Mouse (Mus musculus): ENCODE measurements around the gene Trib2. TPM values are rescaled to one million over a fixed set of nuclear protein-coding genes. Genes with fewer than 3 reads are reported as not detected.
A peak's percentile ranks its signal among the peaks of the same experiment; 100 is the strongest.

Gene Trib2
- polyA plus RNA-seq, 1 experiment: 0.96 TPM

DNA sequence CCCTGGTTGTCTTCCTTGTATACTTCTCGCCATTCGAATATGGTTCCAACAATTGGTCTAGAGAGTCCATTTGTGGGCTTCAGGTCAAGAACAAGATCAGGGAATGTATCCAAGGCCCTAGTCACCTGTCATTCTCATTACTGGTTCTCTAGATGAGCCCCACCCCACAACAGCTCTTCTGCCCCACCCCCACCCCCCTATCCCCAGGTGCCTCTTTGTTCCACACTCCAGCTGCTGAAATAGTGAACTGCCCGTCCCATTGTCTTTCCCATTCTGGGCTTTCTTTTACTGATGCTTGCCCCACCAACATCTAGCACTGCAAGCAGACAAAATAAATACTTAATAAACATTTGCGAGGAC, 15.2 kb downstream of the Trib2 start:
- H3K4me2 ChIP-seq (ENCODE audit: low read depth): peak overlapping the region; percentile 22
- H3K36me3 ChIP-seq (ENCODE audit: control insufficient read depth, insufficient read depth): peaks cover 7% of the 10 kb centered on the region
- no peaks in the 10 kb centered on the region for H3K79me2 ChIP-seq (ENCODE audit: control insufficient read depth, insufficient read depth)
- TF ChIP-seq TCF3 (IDR thresholded peaks at IDR 0.05; ENCODE audit: insufficient read length, low read depth) (no peak), MYOD1 (IDR thresholded peaks at IDR 0.05; ENCODE audit: control insufficient read depth in 1 of 3, insufficient read length in 2 of 3, low read depth in 2 of 3) (no peak), POLR2AphosphoS2 (IDR thresholded peaks at IDR 0.05; ENCODE audit: insufficient read length, low read depth) (no peak), CEBPB (IDR thresholded peaks at IDR 0.05; ENCODE audit: insufficient read depth, poor library complexity, severe bottlenecking) (no peak), REST (IDR thresholded peaks at IDR 0.05; ENCODE audit: insufficient read depth, insufficient read length) (no peak), USF1 (IDR thresholded peaks at IDR 0.05; ENCODE audit: low read depth) (no peak), POLR2A (IDR thresholded peaks at IDR 0.05; ENCODE audit: insufficient read length, low read depth) (no peak), E2F4 (IDR thresholded peaks at IDR 0.05; ENCODE audit: insufficient read depth) (no peak), TCF12 (IDR thresholded peaks at IDR 0.05; ENCODE audit: insufficient read depth, poor library complexity, severe bottlenecking) (no peak), MYOG (IDR thresholded peaks at IDR 0.05; ENCODE audit: control insufficient read depth in 1 of 3, insufficient read depth in 1 of 3, insufficient read length in 2 of 3, low read depth in 2 of 3) (no peak)
- H3K4me3 ChIP-seq: no peak overlapping the region
- H3ac ChIP-seq (ENCODE audit: control insufficient read depth, insufficient read length): no peak overlapping the region
- H3K27me3 ChIP-seq (ENCODE audit: control insufficient read depth, insufficient read depth, insufficient read length): no peaks in the 10 kb centered on the region

DNA sequence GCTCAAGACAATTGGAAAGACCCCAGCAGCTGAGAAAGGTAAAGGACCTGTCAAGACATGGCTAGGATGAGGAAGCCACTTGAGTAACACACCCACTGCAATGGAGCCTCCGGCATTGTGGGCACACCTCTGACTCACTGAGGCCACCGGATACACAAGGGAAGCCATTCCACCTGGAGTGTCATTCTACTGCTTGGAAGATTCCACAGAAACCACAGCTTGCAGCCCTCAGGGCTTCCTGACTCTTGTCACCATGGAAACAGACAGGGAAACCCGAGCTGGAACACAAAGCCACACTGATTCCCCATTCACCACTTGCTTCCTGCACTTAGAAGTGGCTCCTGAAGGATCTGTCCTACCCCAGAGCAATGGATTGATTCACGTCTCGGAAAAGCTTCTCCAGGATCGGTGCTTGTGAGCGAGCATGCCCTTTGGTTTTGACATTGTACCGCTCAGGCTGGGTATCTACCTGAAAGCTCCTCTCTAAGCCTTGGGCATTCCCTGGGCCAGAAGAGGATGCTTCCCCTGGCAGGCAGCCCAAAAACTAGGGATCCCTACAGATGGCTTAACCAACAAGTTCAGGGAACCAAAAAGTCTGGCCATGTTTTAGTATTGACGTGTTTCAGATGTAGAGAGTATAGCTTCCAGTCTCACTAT, 15.7 kb downstream of the Trib2 start:
- no peaks in the 10 kb centered on the region for H3K79me2 ChIP-seq (ENCODE audit: control insufficient read depth, insufficient read depth)
- H3K4me3 ChIP-seq: no peak overlapping the region
- H3K27me3 ChIP-seq (ENCODE audit: control insufficient read depth, insufficient read depth, insufficient read length): no peaks in the 10 kb centered on the region
- H3K36me3 ChIP-seq (ENCODE audit: control insufficient read depth, insufficient read depth): peaks cover 7% of the 10 kb centered on the region
- no peak overlapping the region for H3ac ChIP-seq (ENCODE audit: control insufficient read depth, insufficient read length)
- peak overlapping the region; percentile 22 for H3K4me2 ChIP-seq (ENCODE audit: low read depth)
- TF ChIP-seq MAX (IDR thresholded peaks at IDR 0.05; ENCODE audit: low read depth): no peak
- no peak for TF ChIP-seq MYOD1 (IDR thresholded peaks at IDR 0.05; ENCODE audit: control insufficient read depth in 1 of 3, insufficient read length in 2 of 3, low read depth in 2 of 3)
- TF ChIP-seq MYOG (IDR thresholded peaks at IDR 0.05; ENCODE audit: control insufficient read depth in 1 of 3, insufficient read depth in 1 of 3, insufficient read length in 2 of 3, low read depth in 2 of 3): no peak
- no peak for TF ChIP-seq TCF3 (IDR thresholded peaks at IDR 0.05; ENCODE audit: insufficient read length, low read depth)
- TF ChIP-seq E2F4 (IDR thresholded peaks at IDR 0.05; ENCODE audit: insufficient read depth): no peak
- no peak for TF ChIP-seq SRF (IDR thresholded peaks at IDR 0.05; ENCODE audit: control insufficient read depth, insufficient read length, low read depth)
- TF ChIP-seq TCF12 (IDR thresholded peaks at IDR 0.05; ENCODE audit: insufficient read depth, poor library complexity, severe bottlenecking): no peak
- no peak for TF ChIP-seq USF1 (IDR thresholded peaks at IDR 0.05; ENCODE audit: low read depth)
- TF ChIP-seq POLR2AphosphoS2 (IDR thresholded peaks at IDR 0.05; ENCODE audit: insufficient read length, low read depth): no peak
- TF ChIP-seq REST (IDR thresholded peaks at IDR 0.05; ENCODE audit: insufficient read depth, insufficient read length): no peak
- TF ChIP-seq POLR2A (IDR thresholded peaks at IDR 0.05; ENCODE audit: insufficient read length, low read depth): no peak
- no peak for TF ChIP-seq CEBPB (IDR thresholded peaks at IDR 0.05; ENCODE audit: insufficient read depth, poor library complexity, severe bottlenecking)

DNA sequence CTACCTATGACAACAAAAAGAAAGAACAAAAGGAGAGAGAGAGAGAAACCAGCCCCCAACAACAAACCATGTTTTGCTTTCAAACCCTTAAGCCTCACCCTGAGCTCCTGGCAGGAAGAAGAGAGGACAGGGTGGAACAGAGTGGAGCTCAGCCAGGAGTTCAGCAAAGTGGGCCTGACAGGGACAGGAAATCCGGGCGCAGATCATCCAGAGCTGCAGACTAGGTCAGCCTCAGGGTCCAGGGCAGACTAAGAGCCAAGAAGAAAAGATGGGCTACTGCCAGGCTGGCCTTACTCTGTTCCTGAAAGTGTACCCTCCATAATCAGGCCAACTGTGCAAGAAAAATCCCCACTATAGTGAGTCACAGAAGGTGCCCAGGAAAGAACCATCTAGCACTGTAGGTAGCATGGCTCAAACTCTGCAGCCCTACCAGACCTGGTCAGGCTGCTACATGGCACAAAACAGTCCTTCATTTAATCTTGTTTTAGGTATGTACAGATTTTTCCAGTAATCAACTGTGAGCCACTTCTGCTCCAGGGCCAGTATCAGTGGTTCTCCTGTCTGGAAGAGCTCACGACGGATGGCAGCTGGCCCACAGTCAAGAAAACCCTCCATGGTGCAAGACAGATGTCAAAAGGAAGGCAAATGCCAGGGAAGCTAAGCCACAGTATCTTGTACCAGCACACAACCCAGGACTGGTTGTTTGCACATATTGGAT, 16.4 kb downstream of the Trib2 start:
- H3K4me3 ChIP-seq: no peak overlapping the region
- no peak for TF ChIP-seq TCF3 (IDR thresholded peaks at IDR 0.05; ENCODE audit: insufficient read length, low read depth)
- TF ChIP-seq SRF (IDR thresholded peaks at IDR 0.05; ENCODE audit: control insufficient read depth, insufficient read length, low read depth): no peak
- TF ChIP-seq REST (IDR thresholded peaks at IDR 0.05; ENCODE audit: insufficient read depth, insufficient read length): no peak
- TF ChIP-seq CEBPB (IDR thresholded peaks at IDR 0.05; ENCODE audit: insufficient read depth, poor library complexity, severe bottlenecking): no peak
- no peak for TF ChIP-seq MAX (IDR thresholded peaks at IDR 0.05; ENCODE audit: low read depth)
- TF ChIP-seq POLR2A (IDR thresholded peaks at IDR 0.05; ENCODE audit: insufficient read length, low read depth): no peak
- TF ChIP-seq MYOD1 (IDR thresholded peaks at IDR 0.05; ENCODE audit: control insufficient read depth in 1 of 3, insufficient read length in 2 of 3, low read depth in 2 of 3): no peak
- TF ChIP-seq POLR2AphosphoS2 (IDR thresholded peaks at IDR 0.05; ENCODE audit: insufficient read length, low read depth): no peak
- peak overlapping the region; percentile 22 for H3K4me2 ChIP-seq (ENCODE audit: low read depth)
- no peak overlapping the region for H3ac ChIP-seq (ENCODE audit: control insufficient read depth, insufficient read length)
- no peaks in the 10 kb centered on the region for H3K79me2 ChIP-seq (ENCODE audit: control insufficient read depth, insufficient read depth)
- no peaks in the 10 kb centered on the region for H3K27me3 ChIP-seq (ENCODE audit: control insufficient read depth, insufficient read depth, insufficient read length)
- H3K36me3 ChIP-seq (ENCODE audit: control insufficient read depth, insufficient read depth): peaks cover 7% of the 10 kb centered on the region

DNA sequence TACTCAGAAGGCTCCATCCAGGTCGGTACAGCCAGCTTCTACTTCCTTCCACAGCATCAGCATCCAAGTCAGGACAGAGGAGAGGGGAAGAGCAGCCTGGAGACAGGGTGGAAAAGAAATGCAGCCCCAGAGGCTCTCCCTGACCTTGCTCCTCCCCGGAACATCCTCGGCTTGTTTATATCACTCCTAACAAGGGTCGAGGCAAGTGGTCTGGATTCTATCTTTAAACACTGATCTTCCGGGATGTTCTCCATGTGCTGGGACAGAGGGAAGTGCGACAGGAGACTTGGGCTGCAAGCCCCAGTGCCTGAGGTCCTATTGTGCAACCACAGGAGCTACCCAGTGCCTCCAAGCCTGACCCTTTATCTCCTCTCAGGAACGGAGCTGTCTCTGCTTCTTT, 18.7 kb downstream of the Trib2 start:
- no peak overlapping the region for H3ac ChIP-seq (ENCODE audit: control insufficient read depth, insufficient read length)
- H3K36me3 ChIP-seq (ENCODE audit: control insufficient read depth, insufficient read depth): peaks cover 7% of the 10 kb centered on the region
- TF ChIP-seq POLR2A (IDR thresholded peaks at IDR 0.05; ENCODE audit: insufficient read length, low read depth) (no peak), REST (IDR thresholded peaks at IDR 0.05; ENCODE audit: insufficient read depth, insufficient read length) (no peak), CEBPB (IDR thresholded peaks at IDR 0.05; ENCODE audit: insufficient read depth, poor library complexity, severe bottlenecking) (no peak), POLR2AphosphoS2 (IDR thresholded peaks at IDR 0.05; ENCODE audit: insufficient read length, low read depth) (no peak), TCF12 (IDR thresholded peaks at IDR 0.05; ENCODE audit: insufficient read depth, poor library complexity, severe bottlenecking) (no peak), MAX (IDR thresholded peaks at IDR 0.05; ENCODE audit: low read depth) (no peak), E2F4 (IDR thresholded peaks at IDR 0.05; ENCODE audit: insufficient read depth) (no peak), TCF3 (IDR thresholded peaks at IDR 0.05; ENCODE audit: insufficient read length, low read depth) (no peak), MYOD1 (IDR thresholded peaks at IDR 0.05; ENCODE audit: control insufficient read depth in 1 of 3, insufficient read length in 2 of 3, low read depth in 2 of 3) (no peak), USF1 (IDR thresholded peaks at IDR 0.05; ENCODE audit: low read depth) (no peak), SRF (IDR thresholded peaks at IDR 0.05; ENCODE audit: control insufficient read depth, insufficient read length, low read depth) (no peak), MYOG (IDR thresholded peaks at IDR 0.05; ENCODE audit: control insufficient read depth in 1 of 3, insufficient read depth in 1 of 3, insufficient read length in 2 of 3, low read depth in 2 of 3) (no peak)
- no peak overlapping the region for H3K4me3 ChIP-seq
- H3K27me3 ChIP-seq (ENCODE audit: control insufficient read depth, insufficient read depth, insufficient read length): no peaks in the 10 kb centered on the region
- no peaks in the 10 kb centered on the region for H3K79me2 ChIP-seq (ENCODE audit: control insufficient read depth, insufficient read depth)
- H3K4me2 ChIP-seq (ENCODE audit: low read depth): no peak overlapping the region

Measured in myocyte (in vitro differentiated cells).